Mouse (Mus musculus) liver, embryonic 16.5 days (tissue): ENCODE measurements around the gene Col8a1. TPM values are rescaled to one million over a fixed set of nuclear protein-coding genes. Genes with fewer than 3 reads are reported as not detected.

Source experiments
- ATAC-seq: fragments of 200-750 bp; cut with Nextera tagmentation; 2 replicates; pipeline ENCODE4 v1.8.0; 2017; ENCODE audit warnings: low read depth, mild to moderate bottlenecking, moderate number of reproducible peaks, moderate library complexity
- H3K27ac ChIP-seq: fragments of 300-500 bp; sonication (generic); 2 replicates; pipeline ENCODE4 v1.5.1; 2014; ENCODE audit warnings: mild to moderate bottlenecking, low read length
- H3K27me3 ChIP-seq: fragments of 300-500 bp; sonication (generic); 2 replicates; pipeline ENCODE4 v1.6.1; 2014; ENCODE audit warnings: low read depth, low read length, mixed read lengths; ENCODE audit not compliant: control insufficient read depth, insufficient read depth
- H3K36me3 ChIP-seq: fragments of 300-500 bp; sonication (generic); 2 replicates; pipeline ENCODE4 v1.6.1; 2014; ENCODE audit warnings: mild to moderate bottlenecking; ENCODE audit not compliant: control insufficient read depth, insufficient read depth
- H3K4me1 ChIP-seq: fragments of 300-500 bp; sonication (generic); 2 replicates; pipeline ENCODE4 v1.6.1; 2014; ENCODE audit warnings: low read depth, low read length, mixed read lengths; ENCODE audit not compliant: control insufficient read depth
- H3K4me2 ChIP-seq: fragments of 300-500 bp; sonication (generic); 2 replicates; pipeline ENCODE4 v1.6.1; 2014; ENCODE audit warnings: low read depth, low read length, mixed read lengths
- H3K4me3 ChIP-seq: fragments of 300-500 bp; sonication (generic); 2 replicates; pipeline ENCODE4 v1.5.1; 2014; ENCODE audit warnings: low read depth, mild to moderate bottlenecking, low read length
- H3K9ac ChIP-seq: fragments of 300-500 bp; sonication (generic); 2 replicates; pipeline ENCODE4 v1.6.1; 2014; ENCODE audit warnings: low read depth, low read length
- H3K9me3 ChIP-seq: fragments of 300-500 bp; sonication (generic); replicated peaks from 2 replicates; pipeline ENCODE4 v1.6.1; 2016; ENCODE audit warnings: low read length; ENCODE audit not compliant: control insufficient read depth
- WGBS: fragments of 180-500 bp; shearing (Covaris S2); extraction: QIAGEN DNeasy Blood & Tissue Kit; methylation state at CpG from one replicate; pipeline ENCODE4 v1.1.7; 2014; ENCODE audit not compliant: insufficient replicate concordance; 5-methylcytosine and 5-hydroxymethylcytosine counted together
- polyA plus RNA-seq: library from polyadenylated mRNA; unstranded; fragments of >200 nt; fragmentation: Nextera tagmentation; extraction: Ambion mirVana; gene quantifications from 2 replicates; pipeline ENCODE4 v1.2.1, GENCODE M21; 2015

Col8a1 gene
- polyA plus RNA-seq, 1 experiment from 2014 or later, result 0.33 TPM

- no peak overlapping the region for H3K4me2 ChIP-seq
- H3K9me3 ChIP-seq, result no peaks in the 10 kb centered on the region
- no peak for ATAC-seq
- H3K9ac ChIP-seq, result no peak overlapping the region
- no peaks in the 10 kb centered on the region for H3K27me3 ChIP-seq
- no peak overlapping the region for H3K27ac ChIP-seq
- H3K4me1 ChIP-seq, result no peaks in the 10 kb centered on the region
- no peak overlapping the region for H3K4me3 ChIP-seq
- WGBS, result 69% methylated on average over 10 of the region's 10 CpGs
- H3K36me3 ChIP-seq, result no peaks in the 10 kb centered on the region
Measured at GRCm38 (mm10) chr16:57641346-57641885, 113.1 kb downstream of the Col8a1 start.

DNA sequence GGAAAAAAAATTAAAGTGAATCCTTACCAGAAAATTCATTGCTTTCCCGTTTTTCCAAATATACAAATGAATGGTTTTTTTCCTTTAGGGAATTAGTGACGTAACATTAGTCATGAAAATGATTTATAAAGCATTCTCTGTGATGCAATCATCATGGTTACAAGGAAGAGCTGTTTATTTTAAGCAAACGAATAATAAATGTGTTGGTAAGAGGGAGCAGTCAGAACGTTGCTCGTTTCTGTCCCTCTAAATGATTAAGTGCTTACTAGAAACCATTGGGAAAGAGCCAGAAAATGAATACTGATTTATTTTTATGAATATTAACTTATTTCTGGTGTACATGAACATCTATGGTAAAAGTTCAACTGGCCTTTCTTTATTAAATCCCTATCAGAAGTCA, 119.8 kb downstream of the Col8a1 start:
- Histone ChIP-seq H3K4me2 (no peak overlapping the region), H3K27ac (no peak overlapping the region), H3K36me3 (no peaks in the 10 kb centered on the region), H3K27me3 (no peaks in the 10 kb centered on the region), H3K9me3 (no peaks in the 10 kb centered on the region), H3K9ac (no peak overlapping the region), H3K4me1 (no peaks in the 10 kb centered on the region), H3K4me3 (no peak overlapping the region)
- no peak for ATAC-seq
- WGBS, result 46% methylated on average over 5 of the region's 5 CpGs

- ATAC-seq, result 0 out of 2 replicates have a peak, but pooled peaks have one; percentile 21
Measured at GRCm38 (mm10) chr16:57634191-57634590, 120.3 kb downstream of the Col8a1 start.

DNA sequence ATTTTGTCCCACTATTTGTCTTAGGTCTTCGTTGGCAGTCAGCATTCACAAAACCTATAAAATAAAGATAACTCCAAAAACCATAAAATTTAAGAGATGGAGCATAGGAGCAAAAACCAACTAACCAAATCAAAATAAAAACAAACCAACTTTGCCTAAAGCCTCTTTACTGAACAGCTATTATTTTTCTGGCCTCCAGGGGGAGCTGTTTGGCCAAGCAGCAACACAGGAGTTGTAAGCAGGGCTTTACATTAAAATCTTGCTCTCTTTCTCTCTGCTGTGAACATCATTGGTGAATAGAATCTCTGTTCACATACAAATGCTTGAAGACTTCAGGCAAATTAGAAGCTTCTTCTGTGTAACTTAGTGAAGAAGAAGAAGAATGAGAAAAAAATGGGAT, 142.8 kb downstream of the Col8a1 start:
- WGBS, result 3% methylated on average over 1 of the region's 1 CpGs
- H3K9me3 ChIP-seq, result no peaks in the 10 kb centered on the region
- no peak for ATAC-seq

More at GRCm38 (mm10) chr16:57634191-57634590, 120.3 kb downstream of the Col8a1 start:
- no peak overlapping the region for H3K27ac ChIP-seq
- no peaks in the 10 kb centered on the region for H3K36me3 ChIP-seq
- H3K4me1 ChIP-seq, result no peaks in the 10 kb centered on the region
- H3K9me3 ChIP-seq, result no peaks in the 10 kb centered on the region
- H3K27me3 ChIP-seq, result no peaks in the 10 kb centered on the region
- H3K9ac ChIP-seq, result no peak overlapping the region
- H3K4me3 ChIP-seq, result no peak overlapping the region
- H3K4me2 ChIP-seq, result no peak overlapping the region
- WGBS, result 10% methylated on average over 6 of the region's 6 CpGs

GRCm38 (mm10) chr16:57606444-57607227, 147.9 kb downstream of the Col8a1 start, which contains the start of gene Cmss1:
TSS of gene Cmss1 (minus strand) at chr16:57606864.
- peak within 1 kb of the TSS; percentile 67 for H3K9ac ChIP-seq
- under 1% methylated on average over 64 of the region's 64 CpGs for whole genome bisulfite sequencing
- H3K4me2 ChIP-seq, result peak within 1 kb of the TSS; percentile 91

More for the DNA sequence above, 142.8 kb downstream of the Col8a1 start:
- Histone ChIP-seq H3K27ac (no peak overlapping the region), H3K4me2 (no peak overlapping the region), H3K4me1 (peaks cover 5% of the 10 kb centered on the region), H3K36me3 (no peaks in the 10 kb centered on the region), H3K9ac (no peak overlapping the region), H3K27me3 (no peaks in the 10 kb centered on the region), H3K4me3 (no peak overlapping the region)

GRCm38 (mm10) chr16:57601031-57601430, 153.5 kb downstream of the Col8a1 start:
- no peak overlapping the region for H3K9ac ChIP-seq
- no peak overlapping the region for H3K4me2 ChIP-seq
- H3K4me3 ChIP-seq, result no peak overlapping the region
- H3K36me3 ChIP-seq, result no peaks in the 10 kb centered on the region
- no peaks in the 10 kb centered on the region for H3K9me3 ChIP-seq
- H3K4me1 ChIP-seq, result peaks cover under 1% of the 10 kb centered on the region
- no peak for ATAC-seq
- H3K27me3 ChIP-seq, result no peaks in the 10 kb centered on the region
- H3K27ac ChIP-seq, result no peak overlapping the region

More at GRCm38 (mm10) chr16:57606444-57607227, 147.9 kb downstream of the Col8a1 start, which contains the start of gene Cmss1:
- no peaks in the 10 kb centered on the region for H3K27me3 ChIP-seq
- no peaks in the 10 kb centered on the region for H3K36me3 ChIP-seq
- 0 out of 2 replicates have a peak within 1 kb of the TSS, but pooled peaks have one; percentile 53 for H3K27ac ChIP-seq
- H3K9me3 ChIP-seq, result no peaks in the 10 kb centered on the region
- H3K4me1 ChIP-seq, result peaks cover 9% of the 10 kb centered on the region
- H3K4me3 ChIP-seq, result peak within 1 kb of the TSS; percentile 85
- peak; percentile 90 for ATAC-seq

DNA sequence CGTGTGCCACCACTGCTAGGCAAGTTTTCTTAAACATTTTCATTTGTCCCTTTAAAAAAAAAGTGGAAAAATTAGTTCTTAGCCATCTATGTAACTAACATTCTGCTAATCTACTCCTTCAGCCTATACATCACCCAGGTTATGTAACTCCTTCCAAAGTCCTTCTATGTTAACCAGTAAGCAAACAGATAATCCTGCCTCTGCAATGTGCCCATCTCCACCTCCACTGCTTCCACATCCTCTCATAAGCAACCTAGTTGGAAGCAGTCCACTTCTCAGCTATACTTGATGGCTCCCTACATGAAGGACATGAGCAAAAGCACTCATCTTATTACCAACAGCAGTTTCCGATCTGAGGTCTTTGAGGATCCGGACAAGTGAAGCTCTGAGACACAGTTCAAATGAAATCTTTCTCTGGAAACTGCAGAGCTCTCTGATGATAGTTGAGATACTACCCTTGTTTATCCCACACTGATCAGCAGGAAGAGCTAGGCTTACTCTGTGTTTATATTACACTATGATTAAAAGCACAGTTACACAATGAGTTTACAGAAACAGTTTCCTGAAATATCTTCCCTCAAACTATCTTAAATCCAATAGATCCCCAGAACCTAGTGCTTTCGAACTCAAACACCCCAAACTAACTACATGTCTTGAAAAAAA, 157.1 kb downstream of the Col8a1 start:
- H3K4me1 ChIP-seq, result no peaks in the 10 kb centered on the region
- no peak overlapping the region for H3K9ac ChIP-seq
- H3K27ac ChIP-seq, result no peak overlapping the region
- 67% methylated on average over 4 of the region's 4 CpGs for WGBS
- H3K4me3 ChIP-seq, result no peak overlapping the region
- no peak overlapping the region for H3K4me2 ChIP-seq
- H3K36me3 ChIP-seq, result no peaks in the 10 kb centered on the region
- no peaks in the 10 kb centered on the region for H3K9me3 ChIP-seq
- peak; percentile 53; the same call in 1 of the 2 replicates for ATAC-seq
- H3K27me3 ChIP-seq, result no peaks in the 10 kb centered on the region

DNA sequence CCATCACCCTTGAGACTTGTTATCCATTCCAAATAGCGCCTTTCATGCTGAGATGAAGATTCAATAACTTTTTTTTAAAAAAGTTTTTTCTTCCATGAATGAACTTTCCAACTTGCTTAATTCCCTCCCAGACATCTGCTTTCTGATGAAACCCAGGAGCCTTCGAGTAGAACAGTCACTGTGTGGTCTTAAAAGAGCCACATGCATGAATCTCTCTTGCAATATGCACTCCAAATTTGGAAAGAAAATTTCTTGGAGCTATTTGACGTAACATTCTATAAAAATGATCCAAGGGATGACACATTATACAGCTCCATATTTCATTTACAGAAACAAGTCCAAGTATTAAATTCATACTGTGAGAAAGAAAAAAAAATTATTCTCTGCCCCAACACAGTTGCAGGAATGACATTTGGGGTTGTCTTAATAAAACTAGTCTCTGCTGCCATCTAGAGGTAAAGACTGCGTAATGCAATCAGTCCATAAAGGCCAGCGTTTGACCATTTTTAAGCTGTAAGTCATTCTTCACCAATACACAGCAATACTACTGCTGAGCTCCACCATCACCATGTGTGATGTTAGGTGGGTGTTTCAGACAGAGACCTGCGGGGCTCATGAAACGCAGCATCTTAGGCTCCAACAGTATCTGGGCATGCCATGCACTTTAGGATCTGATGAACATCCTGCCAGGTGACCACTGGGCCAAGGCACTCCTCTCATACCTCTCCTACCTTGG, 160.9 kb downstream of the Col8a1 start:
- Histone ChIP-seq H3K27ac (no peak overlapping the region), H3K4me1 (no peaks in the 10 kb centered on the region), H3K9me3 (no peaks in the 10 kb centered on the region), H3K4me2 (no peak overlapping the region), H3K9ac (no peak overlapping the region), H3K27me3 (no peaks in the 10 kb centered on the region), H3K36me3 (no peaks in the 10 kb centered on the region), H3K4me3 (no peak overlapping the region)
- ATAC-seq, result no peak
- WGBS, result 38% methylated on average over 7 of the region's 7 CpGs
